In genomic region chr6:97521279-97522038, GRCm38 (mm10) we compare ENCODE assay signal across 17 mouse cellular contexts.
A peak's percentile ranks its signal among the peaks of the same experiment; 100 is the strongest.
DNase-seq lines count a peak whose midpoint lies in the region; ATAC-seq and TF ChIP-seq lines count a peak whose summit lies in the region.
"Had no signal": no experiment of that assay in that cellular context is flagged by ENCODE, and none has a peak within 500 bp of the region (broad histone marks: within the 10 kb centered on the region; RNA-seq: fewer than 3 reads in every experiment).

No protein-coding gene starts in this region.

- no peak for TF ChIP-seq POLR2A in ES-Bruce4 (IDR thresholded peaks at IDR 0.05; ENCODE audit: insufficient read depth, low read length)

- no peaks in the 10 kb centered on the region for H3K36me3 ChIP-seq in ES-Bruce4 (ENCODE audit: control insufficient read depth, insufficient read depth, low read length, poor library complexity, severe bottlenecking)
- no peaks in the 10 kb centered on the region for H3K36me3 ChIP-seq in forebrain, embryonic 16.5 days (ENCODE audit: control insufficient read depth, insufficient read depth)
- H3K36me3 ChIP-seq: embryonic facial prominence, embryonic 13.5 days; limb, embryonic 13.5 days; neural tube, embryonic 13.5 days had no signal

- H3K9me3 ChIP-seq in ES-Bruce4 (replicated peaks; ENCODE audit: control insufficient read depth, insufficient read depth, low read length, poor library complexity, severe bottlenecking) = no peaks in the 10 kb centered on the region
- H3K9me3 ChIP-seq in forebrain, embryonic 16.5 days (ENCODE audit: control insufficient read depth, low read length) = no peaks in the 10 kb centered on the region
- H3K9me3 ChIP-seq: embryonic facial prominence, embryonic 13.5 days; limb, embryonic 13.5 days; neural tube, embryonic 13.5 days had no signal

- peak overlapping the region; percentile 24; the same call in 1 of the 2 replicates for H3K27ac ChIP-seq in gastrocnemius, adult 2 months
- peak overlapping the region; percentile 1; the same call in 1 of the 2 replicates for H3K27ac ChIP-seq in ES-Bruce4 (ENCODE audit: insufficient read depth, low read length)
- no peak overlapping the region for H3K27ac ChIP-seq in forebrain, embryonic 16.5 days (ENCODE audit: low read length)
- H3K27ac ChIP-seq: embryonic facial prominence, embryonic 13.5 days; hindbrain, embryonic 14.5 days; left cerebral cortex, adult 2 months; limb, embryonic 13.5 days; neural tube, embryonic 13.5 days had no signal

- no peak overlapping the region for H3K9ac ChIP-seq in ES-Bruce4 (ENCODE audit: low read depth, poor library complexity, severe bottlenecking)
- H3K9ac ChIP-seq in forebrain, embryonic 16.5 days (replicated peaks; ENCODE audit: low read depth, low read length) = no peak overlapping the region
- H3K9ac ChIP-seq: embryonic facial prominence, embryonic 13.5 days; hindbrain, embryonic 14.5 days; limb, embryonic 13.5 days; neural tube, embryonic 13.5 days had no signal

- 20% methylated on average over 13 of the region's 13 CpGs for WGBS in forebrain, embryonic 16.5 days

- H3K27me3 ChIP-seq in ES-Bruce4 (ENCODE audit: control insufficient read depth, insufficient read depth, low read length, poor library complexity, severe bottlenecking) = no peaks in the 10 kb centered on the region
- H3K27me3 ChIP-seq in forebrain, embryonic 16.5 days (replicated peaks; ENCODE audit: control insufficient read depth, insufficient read depth, low read length) = no peaks in the 10 kb centered on the region
- H3K27me3 ChIP-seq: neural tube, embryonic 13.5 days had no signal

- H3K4me1 ChIP-seq in ES-Bruce4 (ENCODE audit: control insufficient read depth, insufficient read depth, low read length) = peaks cover 7% of the 10 kb centered on the region
- peaks cover 22% of the 10 kb centered on the region for H3K4me1 ChIP-seq in forebrain, embryonic 16.5 days (replicated peaks; ENCODE audit: control insufficient read depth, insufficient read depth, low read length)

- no peak overlapping the region for H3K4me2 ChIP-seq in forebrain, embryonic 16.5 days (ENCODE audit: low read length)
- H3K4me2 ChIP-seq: embryonic facial prominence, embryonic 13.5 days; hindbrain, embryonic 14.5 days; limb, embryonic 13.5 days; neural tube, embryonic 13.5 days had no signal

- peak; percentile 36; the same call in 1 of the 2 replicates for ATAC-seq in forebrain, embryonic 16.5 days

- TF ChIP-seq EP300 in ES-Bruce4 (IDR thresholded peaks at IDR 0.05; ENCODE audit: insufficient read depth, low read depth, low read length) = peak; percentile 60; the same call in 1 of the 2 replicates

- intact Hi-C loops in gastrocnemius, adult 2 months (cut with DNase I) = loop anchor here (10.0 kb wide), 1 partner anchor 377 kb away; the partner anchor contains the start of gene Eogt

- TF ChIP-seq CTCF in gastrocnemius, adult 2 months (IDR thresholded peaks at IDR 0.05) = no peak
- TF ChIP-seq CTCF in ES-Bruce4 (IDR thresholded peaks at IDR 0.05; ENCODE audit: low read depth, low read length) = no peak

- no peak for DNase-seq in gastrocnemius, adult 2 months
- DNase-seq in gastrocnemius, postnatal 25 days = no peak
- DNase-seq in kidney, postnatal 36 days = peak; percentile 25 to 53
- no peak for DNase-seq in kidney, adult 11 months
- DNase-seq in thymus, postnatal 14 days = no peak
- no peak for DNase-seq in adrenal gland, adult 18-20 months (ENCODE audit: low spot score in 2 of 2)
- DNase-seq: adrenal gland, postnatal 25 days; B cell, adult 2 months; gastrocnemius, postnatal 14 days; thymus, postnatal 4 days had no signal

- 0 out of 2 replicates have a peak overlapping the region, but pooled peaks have one; percentile 15 for H3K4me3 ChIP-seq in gastrocnemius, adult 2 months
- H3K4me3 ChIP-seq in ES-Bruce4 (ENCODE audit: low read depth, low read length) = no peak overlapping the region
- H3K4me3 ChIP-seq in forebrain, embryonic 16.5 days (replicated peaks; ENCODE audit: low read length) = no peak overlapping the region
- H3K4me3 ChIP-seq: embryonic facial prominence, embryonic 13.5 days; left cerebral cortex, adult 2 months; limb, embryonic 13.5 days; neural tube, embryonic 13.5 days had no signal

Comparison
In these comparisons a context has a peak if more than half of its experiments do, and no peak if none do; other contexts are left out.
1. DNase-seq: peak in kidney, postnatal 36 days (2 of 2); none in gastrocnemius, adult 2 months (single experiment), gastrocnemius, postnatal 25 days (single experiment), kidney, adult 11 months (single experiment), thymus, postnatal 14 days (single experiment) and adrenal gland, adult 18-20 months (0 of 2).